Mouse (Mus musculus) olfactory bulb, adult 2 months (tissue): Measurements from ENCODE around the gene Mogs. TPM values are rescaled to one million over a fixed set of nuclear protein-coding genes. Genes with fewer than 3 reads are reported as not detected.
"Not testable (repeated sequence)": the region's sequence is repeated elsewhere in the genome, so short reads cannot be mapped to it uniquely, and the experiment has no call there.

Experiments
- H3K27ac ChIP-seq: fragments of 200-500 bp; 2 replicates; pipeline ENCODE4 v1.5.1; 2012; ENCODE audit warnings: low read depth, low read length; ENCODE audit not compliant: insufficient read depth
- H3K4me1 ChIP-seq: fragments of 200-500 bp; 2 replicates; pipeline ENCODE4 v1.6.1; 2012; ENCODE audit warnings: low read length; ENCODE audit not compliant: control insufficient read depth, insufficient read depth
- H3K4me3 ChIP-seq: fragments of 200-500 bp; 2 replicates; pipeline ENCODE4 v1.5.1; 2012; ENCODE audit warnings: mild to moderate bottlenecking, low read depth, low read length, moderate library complexity; ENCODE audit not compliant: insufficient read depth
- CTCF ChIP-seq: fragments of 200-500 bp; IDR thresholded peaks from 2 replicates; pipeline ENCODE4 v1.5.1; 2012; ENCODE audit warnings: low read depth, mild to moderate bottlenecking, low read length, moderate library complexity; ENCODE audit not compliant: insufficient read depth
- POLR2A ChIP-seq: fragments of 200-500 bp; IDR thresholded peaks from 2 replicates; pipeline ENCODE4 v1.6.1; 2012; ENCODE audit warnings: mild to moderate bottlenecking, low read depth, low read length, moderate library complexity; ENCODE audit not compliant: insufficient read depth
- WGBS: fragments of 180-500 bp; shearing (Covaris S2); methylation state at CpG from one replicate; pipeline ENCODE4 v1.1.7; 2018; 5-methylcytosine and 5-hydroxymethylcytosine counted together
- polyA plus RNA-seq: library from polyadenylated mRNA; stranded (reverse); fragments of >200 nt; gene quantifications from 2 replicates; pipeline ENCODE4 v1.2.4, GENCODE M21; 2012; ENCODE audit warnings: low replicate concordance; ENCODE audit not compliant: missing spikeins, insufficient read depth, insufficient read length

The Mogs gene
- polyA plus RNA-seq, 1 experiment = not detected

GRCm38 (mm10) chr6:83153038-83153437, 37.7 kb downstream of the Mogs start:
- no peak for TF ChIP-seq POLR2A
- TF ChIP-seq CTCF = no peak
- 90% methylated on average over 12 of the region's 12 CpGs for WGBS

GRCm38 (mm10) chr6:83153485-83153884, 38.2 kb downstream of the Mogs start:
- no peak overlapping the region for H3K27ac ChIP-seq
- WGBS = 83% methylated on average over 5 of the region's 5 CpGs
- H3K4me3 ChIP-seq = no peak overlapping the region
- peaks cover 9% of the 10 kb centered on the region for H3K4me1 ChIP-seq
- TF ChIP-seq POLR2A (no peak), CTCF (no peak)

More at GRCm38 (mm10) chr6:83153038-83153437, 37.7 kb downstream of the Mogs start:
- H3K27ac ChIP-seq = no peak overlapping the region
- peaks cover 10% of the 10 kb centered on the region for H3K4me1 ChIP-seq
- H3K4me3 ChIP-seq = no peak overlapping the region

- Histone ChIP-seq H3K4me1 (peaks cover 9% of the 10 kb centered on the region), H3K27ac (no peak overlapping the region), H3K4me3 (peak overlapping the region; percentile 50)
- TF ChIP-seq CTCF = no peak
- no peak for TF ChIP-seq POLR2A
- WGBS = 9% methylated on average over 23 of the region's 23 CpGs
These were observed 40.4 kb downstream of the Mogs start for GRCm38 (mm10) chr6:83155552-83156238.

GRCm38 (mm10) chr6:83156259-83156684, 41.0 kb downstream of the Mogs start, which contains the start of the genes Wdr54 and 1700003E16Rik:
Wdr54 (minus strand) TSS chr6:83156397.
1700003E16Rik (plus strand) TSS chr6:83156404.
- no peak within 1 kb of the TSS for H3K27ac ChIP-seq
- H3K4me3 ChIP-seq = peak within 1 kb of the TSS; percentile 50
- WGBS = under 1% methylated on average over 32 of the region's 32 CpGs
- peaks cover 9% of the 10 kb centered on the region for H3K4me1 ChIP-seq
- TF ChIP-seq POLR2A (no peak; the same call in 1 of the 2 replicates), CTCF (no peak)

GRCm38 (mm10) chr6:83159456-83159855, 44.2 kb downstream of the Mogs start:
- WGBS = 17% methylated on average over 3 of the region's 3 CpGs
- H3K4me3 ChIP-seq, H3K27ac ChIP-seq: not testable (repeated sequence)
- peaks cover 15% of the 10 kb centered on the region for H3K4me1 ChIP-seq

- Histone ChIP-seq H3K4me1 (peaks cover 6% of the 10 kb centered on the region), H3K27ac (no peak overlapping the region), H3K4me3 (no peak overlapping the region)
- 50% methylated on average over 19 of the region's 19 CpGs for WGBS
- TF ChIP-seq CTCF (no peak), POLR2A (no peak)
These were observed 46.1 kb downstream of the Mogs start for GRCm38 (mm10) chr6:83161442-83161841.

GRCm38 (mm10) chr6:83161921-83162641, 46.8 kb downstream of the Mogs start:
- TF ChIP-seq CTCF = no peak
- TF ChIP-seq POLR2A = no peak
- H3K4me1 ChIP-seq = peaks cover 6% of the 10 kb centered on the region
- no peak overlapping the region for H3K4me3 ChIP-seq
- 26% methylated on average over 49 of the region's 49 CpGs for WGBS
- no peak overlapping the region for H3K27ac ChIP-seq

- WGBS = 3% methylated on average over 8 of the region's 8 CpGs
- Histone ChIP-seq H3K27ac (no peak overlapping the region), H3K4me1 (peaks cover 6% of the 10 kb centered on the region), H3K4me3 (no peak overlapping the region)
- no peak for TF ChIP-seq POLR2A
- TF ChIP-seq CTCF = no peak
These were observed 47.4 kb downstream of the Mogs start for GRCm38 (mm10) chr6:83162701-83163100.

- 1% methylated on average over 6 of the region's 6 CpGs for WGBS
- TF ChIP-seq CTCF = no peak
- no peak for TF ChIP-seq POLR2A
- Histone ChIP-seq H3K27ac (no peak overlapping the region), H3K4me3 (peak overlapping the region; percentile 80), H3K4me1 (peaks cover 17% of the 10 kb centered on the region)
These were observed 49.8 kb downstream of the Mogs start for GRCm38 (mm10) chr6:83165026-83165606.
